Mouse (Mus musculus) bone marrow macrophage, adult 2 months (primary cell): ENCODE measurements around the gene Tns3.

ENCODE experiments used
- CTCF ChIP-seq: IDR thresholded peaks from 2 replicates; pipeline ENCODE4 v1.5.1; 2012; ENCODE audit warnings: low read depth, mild to moderate bottlenecking, low read length, moderate library complexity
- POLR2A ChIP-seq: IDR thresholded peaks from 2 replicates; pipeline ENCODE4 v1.6.1; 2012; ENCODE audit warnings: mild to moderate bottlenecking, low read depth, low read length, borderline replicate concordance

- TF ChIP-seq POLR2A (no peak), CTCF (no peak)
These were observed 225.3 kb downstream of the Tns3 start for GRCm38 (mm10) chr11:8439035-8439434.
